Mouse (Mus musculus): ENCODE measurements around the gene Lrrc1. TPM values are rescaled to one million over a fixed set of nuclear protein-coding genes. Genes with fewer than 3 reads are reported as not detected.
A peak's percentile ranks its signal among the peaks of the same experiment; 100 is the strongest.

The Lrrc1 gene
- polyA plus RNA-seq, 1 experiment from 2014 or later, result 14.9 TPM

GRCm38 (mm10) chr9:77543351-77544321, 1.0 kb downstream of the Lrrc1 start:
- peak overlapping the region; percentile 70 for H3K4me3 ChIP-seq
- H3K9me3 ChIP-seq (replicated peaks), result peaks cover 4% of the 10 kb centered on the region; the same call in 1 of the 2 replicates
- H3K4me1 ChIP-seq (replicated peaks), result peaks cover 9% of the 10 kb centered on the region
- WGBS, result 2% methylated on average over 40 of the region's 40 CpGs
- ATAC-seq (ENCODE audit: insufficient number of reproducible peaks, low FRiP score), result peak; percentile 49
- H3K27ac ChIP-seq (ENCODE audit: poor library complexity, severe bottlenecking), result peak overlapping the region; percentile 60
- H3K9ac ChIP-seq, result peak overlapping the region; percentile 80
- H3K36me3 ChIP-seq, result no peaks in the 10 kb centered on the region
- H3K4me2 ChIP-seq, result peak overlapping the region; percentile 90
- no peaks in the 10 kb centered on the region for H3K27me3 ChIP-seq (replicated peaks)

GRCm38 (mm10) chr9:77541556-77541955, 3.1 kb downstream of the Lrrc1 start:
- Histone ChIP-seq H3K4me1 (replicated peaks) (peaks cover 24% of the 10 kb centered on the region), H3K4me2 (no peak overlapping the region), H3K9ac (no peak overlapping the region), H3K27ac (ENCODE audit: poor library complexity, severe bottlenecking) (no peak overlapping the region), H3K9me3 (replicated peaks) (peaks cover 4% of the 10 kb centered on the region; the same call in 1 of the 2 replicates), H3K4me3 (no peak overlapping the region), H3K27me3 (replicated peaks) (no peaks in the 10 kb centered on the region), H3K36me3 (no peaks in the 10 kb centered on the region)
- no peak for ATAC-seq (ENCODE audit: insufficient number of reproducible peaks, low FRiP score)
- 81% methylated on average over 7 of the region's 7 CpGs for WGBS

- H3K36me3 ChIP-seq, result no peaks in the 10 kb centered on the region
- no peak overlapping the region for H3K4me2 ChIP-seq
- ATAC-seq (ENCODE audit: insufficient number of reproducible peaks, low FRiP score), result no peak
- H3K27ac ChIP-seq (ENCODE audit: poor library complexity, severe bottlenecking), result no peak overlapping the region
- WGBS, result 85% methylated on average over 9 of the region's 9 CpGs
- H3K27me3 ChIP-seq (replicated peaks), result no peaks in the 10 kb centered on the region
- H3K9me3 ChIP-seq (replicated peaks), result peaks cover 4% of the 10 kb centered on the region; the same call in 1 of the 2 replicates
- no peak overlapping the region for H3K9ac ChIP-seq
- no peak overlapping the region for H3K4me3 ChIP-seq
- H3K4me1 ChIP-seq (replicated peaks), result peaks cover 43% of the 10 kb centered on the region
Observed at GRCm38 (mm10) chr9:77539232-77539631, 5.4 kb downstream of the Lrrc1 start.

- H3K27ac ChIP-seq (ENCODE audit: poor library complexity, severe bottlenecking), result no peak overlapping the region
- 0 out of 2 replicates have a peak overlapping the region, but pooled peaks have one; percentile 13 for H3K4me2 ChIP-seq
- no peak overlapping the region for H3K4me3 ChIP-seq
- no peaks in the 10 kb centered on the region for H3K27me3 ChIP-seq (replicated peaks)
- 50% methylated on average over 10 of the region's 10 CpGs for WGBS
- peaks cover 52% of the 10 kb centered on the region for H3K4me1 ChIP-seq (replicated peaks)
- no peak overlapping the region for H3K9ac ChIP-seq
- H3K36me3 ChIP-seq, result no peaks in the 10 kb centered on the region
- no peak for ATAC-seq (ENCODE audit: insufficient number of reproducible peaks, low FRiP score)
- H3K9me3 ChIP-seq (replicated peaks), result peaks cover 4% of the 10 kb centered on the region; the same call in 1 of the 2 replicates
Observed at GRCm38 (mm10) chr9:77537357-77537756, 7.3 kb downstream of the Lrrc1 start.

GRCm38 (mm10) chr9:77536832-77537231, 7.8 kb downstream of the Lrrc1 start:
- ATAC-seq (ENCODE audit: insufficient number of reproducible peaks, low FRiP score), result no peak
- whole genome bisulfite sequencing, result 59% methylated on average over 7 of the region's 7 CpGs
- Histone ChIP-seq H3K36me3 (no peaks in the 10 kb centered on the region), H3K27ac (ENCODE audit: poor library complexity, severe bottlenecking) (no peak overlapping the region), H3K9me3 (replicated peaks) (peaks cover 4% of the 10 kb centered on the region; the same call in 1 of the 2 replicates), H3K4me1 (replicated peaks) (peaks cover 48% of the 10 kb centered on the region), H3K4me3 (no peak overlapping the region), H3K4me2 (no peak overlapping the region), H3K9ac (no peak overlapping the region), H3K27me3 (replicated peaks) (no peaks in the 10 kb centered on the region)

GRCm38 (mm10) chr9:77536286-77536685, 8.4 kb downstream of the Lrrc1 start:
- Histone ChIP-seq H3K27ac (ENCODE audit: poor library complexity, severe bottlenecking) (no peak overlapping the region), H3K27me3 (replicated peaks) (no peaks in the 10 kb centered on the region), H3K4me2 (no peak overlapping the region), H3K4me1 (replicated peaks) (peaks cover 48% of the 10 kb centered on the region), H3K4me3 (no peak overlapping the region), H3K9ac (no peak overlapping the region), H3K9me3 (replicated peaks) (peaks cover 4% of the 10 kb centered on the region; the same call in 1 of the 2 replicates), H3K36me3 (no peaks in the 10 kb centered on the region)
- WGBS, result 76% methylated on average over 6 of the region's 6 CpGs
- no peak for ATAC-seq (ENCODE audit: insufficient number of reproducible peaks, low FRiP score)

GRCm38 (mm10) chr9:77535021-77535744, 9.5 kb downstream of the Lrrc1 start:
- peak overlapping the region; percentile 60 for H3K4me2 ChIP-seq
- no peaks in the 10 kb centered on the region for H3K36me3 ChIP-seq
- H3K4me1 ChIP-seq (replicated peaks), result peaks cover 57% of the 10 kb centered on the region
- H3K4me3 ChIP-seq, result 0 out of 2 replicates have a peak overlapping the region, but pooled peaks have one; percentile 6
- 14% methylated on average over 17 of the region's 17 CpGs for WGBS
- ATAC-seq (ENCODE audit: insufficient number of reproducible peaks, low FRiP score), result no peak
- H3K27me3 ChIP-seq (replicated peaks), result no peaks in the 10 kb centered on the region
- peaks cover 4% of the 10 kb centered on the region; the same call in 1 of the 2 replicates for H3K9me3 ChIP-seq (replicated peaks)
- H3K9ac ChIP-seq, result peak overlapping the region; percentile 43; the same call in 1 of the 2 replicates
- peak overlapping the region; percentile 21; the same call in 1 of the 2 replicates for H3K27ac ChIP-seq (ENCODE audit: poor library complexity, severe bottlenecking)

GRCm38 (mm10) chr9:77528379-77529041, 16.2 kb downstream of the Lrrc1 start:
- peaks cover 57% of the 10 kb centered on the region for H3K4me1 ChIP-seq (replicated peaks)
- H3K4me2 ChIP-seq, result no peak overlapping the region
- no peak overlapping the region for H3K4me3 ChIP-seq
- H3K27me3 ChIP-seq (replicated peaks), result no peaks in the 10 kb centered on the region
- no peaks in the 10 kb centered on the region for H3K36me3 ChIP-seq
- H3K27ac ChIP-seq (ENCODE audit: poor library complexity, severe bottlenecking), result no peak overlapping the region
- no peaks in the 10 kb centered on the region for H3K9me3 ChIP-seq (replicated peaks)
- ATAC-seq (ENCODE audit: insufficient number of reproducible peaks, low FRiP score), result no peak
- 73% methylated on average over 5 of the region's 5 CpGs for WGBS
- no peak overlapping the region for H3K9ac ChIP-seq

- Histone ChIP-seq H3K9me3 (replicated peaks) (no peaks in the 10 kb centered on the region), H3K9ac (no peak overlapping the region), H3K36me3 (no peaks in the 10 kb centered on the region), H3K4me3 (no peak overlapping the region), H3K27me3 (replicated peaks) (no peaks in the 10 kb centered on the region), H3K4me1 (replicated peaks) (peaks cover 56% of the 10 kb centered on the region), H3K27ac (ENCODE audit: poor library complexity, severe bottlenecking) (no peak overlapping the region), H3K4me2 (no peak overlapping the region)
- ATAC-seq (ENCODE audit: insufficient number of reproducible peaks, low FRiP score), result no peak
- 70% methylated on average over 6 of the region's 6 CpGs for WGBS
Observed at GRCm38 (mm10) chr9:77527170-77527569, 17.5 kb downstream of the Lrrc1 start.

- Histone ChIP-seq H3K27me3 (replicated peaks) (no peaks in the 10 kb centered on the region), H3K9ac (no peak overlapping the region), H3K9me3 (replicated peaks) (no peaks in the 10 kb centered on the region), H3K27ac (ENCODE audit: poor library complexity, severe bottlenecking) (no peak overlapping the region), H3K4me3 (no peak overlapping the region), H3K4me1 (replicated peaks) (peaks cover 56% of the 10 kb centered on the region), H3K36me3 (no peaks in the 10 kb centered on the region), H3K4me2 (no peak overlapping the region)
- ATAC-seq (ENCODE audit: insufficient number of reproducible peaks, low FRiP score), result no peak
- 17% methylated on average over 2 of the region's 2 CpGs for WGBS
Observed at GRCm38 (mm10) chr9:77526715-77527114, 18.0 kb downstream of the Lrrc1 start.

All from heart, embryonic 12.5 days (tissue).